Mouse (Mus musculus) layer of hippocampus, postnatal 36 days (tissue): ENCODE measurements around the gene Dnah17. TPM values are rescaled to one million over a fixed set of nuclear protein-coding genes. Genes with fewer than 3 reads are reported as not detected.

Source experiments
- DNase-seq, 2 experiments: peaks; one replicate each; pipeline ENCODE4 v3.0.0; 2022
- total RNA-seq, 2 experiments: library from RNA; stranded (reverse); gene quantifications; 2 replicates each; pipeline ENCODE4 v1.2.3; 2021

Dnah17 gene
- total RNA-seq, 2 experiments from 2014 or later: 0.03 to 0.07 TPM

GRCm38 (mm10) chr11:118018328-118018727 is 112.1 kb downstream of the Dnah17 start:
- no peak for DNase-seq

- DNase-seq: no peak
Observed at GRCm38 (mm10) chr11:118015381-118016145, 114.9 kb downstream of the Dnah17 start.

- no peak for DNase-seq
Observed at GRCm38 (mm10) chr11:118014391-118014995, 115.9 kb downstream of the Dnah17 start.

DNA sequence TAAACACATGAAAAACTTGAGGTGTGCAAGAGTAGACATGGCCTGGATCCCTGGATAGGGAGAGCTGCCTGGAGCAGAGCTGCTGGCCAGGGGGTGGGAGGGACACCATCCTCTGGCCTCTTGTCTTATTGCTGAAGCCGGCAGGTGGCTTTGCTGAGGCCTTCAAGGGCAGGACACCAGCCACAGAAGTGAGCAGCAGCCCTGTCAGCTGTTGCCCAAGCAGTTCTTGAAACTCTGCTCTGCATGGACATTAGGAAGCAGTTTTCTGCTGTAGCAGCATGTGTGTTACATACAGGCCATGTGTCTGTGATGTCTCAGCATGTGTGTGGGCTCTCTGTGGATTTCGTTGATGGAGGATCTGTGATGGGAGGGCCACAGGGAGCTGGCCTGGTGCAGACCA is 117.1 kb downstream of the Dnah17 start:
- DNase-seq: no peak

DNA sequence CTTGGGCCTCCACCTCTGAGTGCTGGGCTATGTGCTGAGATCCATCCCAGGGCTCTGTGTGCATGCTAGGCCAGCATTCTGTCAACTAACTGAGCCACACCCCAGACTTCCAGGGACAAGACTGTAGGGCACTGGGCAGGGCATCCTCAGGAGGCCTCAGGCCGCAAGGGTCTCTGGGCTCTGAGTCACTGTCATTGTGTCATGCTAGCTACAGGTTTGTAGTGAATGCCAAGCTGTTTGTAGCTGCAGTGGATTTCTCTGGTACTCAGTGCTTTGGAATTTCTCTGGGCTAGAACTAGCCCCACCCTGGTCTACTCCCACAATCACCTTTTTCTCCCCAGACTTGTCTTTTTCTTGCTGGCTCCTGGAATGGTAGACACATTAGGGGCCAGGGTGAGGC is 117.8 kb downstream of the Dnah17 start:
- DNase-seq: no peak

DNA sequence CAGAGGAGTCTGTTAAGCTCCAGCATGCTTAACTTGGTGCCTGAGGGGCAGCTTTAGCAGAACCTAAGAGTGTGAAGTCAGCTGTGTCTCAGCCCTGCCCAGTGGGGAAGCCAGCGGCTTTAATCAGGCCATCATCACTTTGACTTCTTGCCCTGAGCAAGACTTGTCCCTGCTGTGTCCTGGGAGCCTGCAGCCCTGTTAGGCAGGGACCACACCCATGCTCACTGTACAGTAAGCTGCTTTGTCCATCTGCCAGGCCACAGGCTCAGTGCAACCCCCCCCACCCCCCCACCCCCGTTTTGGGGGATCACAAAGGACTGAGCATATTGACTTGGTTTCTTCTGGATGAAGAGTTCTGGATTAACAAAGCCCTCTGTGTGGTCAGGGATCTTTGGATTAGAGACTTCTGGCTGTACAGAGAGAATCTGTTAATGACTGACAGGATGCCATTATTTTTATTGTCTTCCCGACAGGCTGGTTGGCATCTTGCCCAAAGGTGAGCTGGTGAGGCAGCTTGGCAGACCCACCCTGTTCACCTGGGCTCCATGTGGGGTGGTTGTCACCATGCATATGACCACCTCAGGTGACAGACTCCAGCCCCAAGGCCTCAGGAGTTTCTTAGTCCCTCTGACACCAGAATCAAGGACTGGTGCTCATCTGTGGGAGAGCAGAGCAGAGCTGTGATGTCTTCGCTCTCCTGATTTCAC is 120.4 kb downstream of the Dnah17 start:
- DNase-seq: no peak

DNA sequence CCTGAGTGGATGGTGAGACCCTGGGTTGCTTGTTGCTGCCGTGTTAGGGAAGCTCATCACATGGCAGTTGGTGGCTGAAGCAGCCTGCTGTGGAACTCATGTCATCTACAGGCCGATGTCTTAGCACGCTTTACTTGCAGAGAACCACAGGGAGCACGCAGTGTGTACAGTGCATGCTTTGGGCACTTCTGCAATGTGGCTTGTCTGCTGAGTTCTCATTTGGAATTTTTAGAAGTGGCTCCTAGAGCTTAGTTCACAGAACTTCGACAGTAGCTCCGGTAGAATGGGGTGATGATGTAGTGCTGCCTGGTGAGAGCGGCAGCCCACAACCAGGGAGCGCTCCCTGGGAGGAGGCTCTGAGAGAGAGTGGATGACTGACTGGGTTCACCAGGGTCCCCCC is 121.6 kb downstream of the Dnah17 start:
- DNase-seq: no peak

DNA sequence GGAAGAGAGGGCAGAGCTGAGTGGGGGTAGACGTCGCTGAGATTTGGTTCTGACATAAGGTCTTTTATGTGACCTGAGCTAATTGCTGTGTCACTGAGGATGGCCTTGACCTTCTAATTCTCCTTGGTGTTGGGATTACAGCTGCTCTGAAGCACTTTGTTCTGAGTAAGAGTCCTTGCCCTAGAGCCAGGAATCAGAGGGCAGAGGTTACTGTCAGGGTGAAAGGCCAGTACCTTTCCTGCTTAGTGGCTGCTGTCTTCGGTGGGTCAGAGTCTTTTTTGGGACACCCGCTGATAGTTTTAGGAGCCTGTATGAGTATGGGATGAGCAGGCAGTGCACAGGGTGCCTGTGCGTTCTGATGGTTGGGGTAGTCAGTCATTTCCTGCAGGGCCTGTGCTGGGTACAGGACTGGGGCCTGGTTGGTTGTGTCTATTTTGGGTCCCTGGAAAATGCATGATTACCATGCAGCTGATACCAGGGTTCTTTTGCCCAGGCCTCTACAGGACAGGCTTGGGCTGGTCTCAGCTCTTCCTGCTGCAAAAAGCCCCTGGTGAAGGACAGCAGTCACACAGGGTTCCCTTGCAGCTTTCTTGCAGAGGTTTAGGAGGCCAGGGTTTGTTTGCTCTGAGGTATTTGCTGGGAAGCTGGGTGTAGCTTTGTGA is 122.2 kb downstream of the Dnah17 start:
- DNase-seq: no peak

DNA sequence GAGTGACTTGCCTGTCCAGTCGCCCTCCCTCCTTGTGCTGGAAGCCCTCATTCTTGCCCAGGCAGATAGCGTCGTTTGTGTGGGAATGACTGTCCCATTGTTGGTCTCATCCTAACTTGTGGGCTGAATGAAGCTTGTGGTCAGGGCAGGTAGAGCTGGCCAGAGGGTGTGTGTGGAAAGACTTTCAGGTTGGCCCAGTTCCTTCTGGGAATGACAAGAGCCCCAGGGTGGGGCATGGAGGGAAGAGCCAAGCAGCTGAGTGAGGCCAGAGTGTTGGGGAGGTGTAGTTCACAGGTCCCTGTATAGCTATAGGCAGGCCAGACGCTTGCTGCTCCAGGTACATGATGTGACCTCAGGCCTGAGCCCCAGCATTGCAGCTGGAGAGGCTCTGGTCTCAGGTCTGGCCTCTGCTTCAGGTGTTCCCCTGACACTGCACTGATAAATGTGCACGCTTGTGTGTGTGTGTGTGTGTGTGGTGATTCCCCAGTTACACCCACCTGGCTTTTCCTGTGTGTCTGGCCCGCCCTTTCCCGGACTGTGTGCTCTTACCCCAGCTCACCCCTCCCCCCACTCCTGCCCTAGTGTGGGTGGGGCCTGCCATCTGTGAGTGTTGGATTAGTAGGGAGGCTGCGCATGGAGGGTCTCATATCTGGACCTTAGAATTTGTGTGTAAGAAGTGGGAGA is 122.8 kb downstream of the Dnah17 start:
- no peak for DNase-seq

- no peak for DNase-seq
Observed at GRCm38 (mm10) chr11:118004217-118004616, 126.2 kb downstream of the Dnah17 start.

- no peak for DNase-seq
Observed at GRCm38 (mm10) chr11:118003718-118004117, 126.7 kb downstream of the Dnah17 start.

DNA sequence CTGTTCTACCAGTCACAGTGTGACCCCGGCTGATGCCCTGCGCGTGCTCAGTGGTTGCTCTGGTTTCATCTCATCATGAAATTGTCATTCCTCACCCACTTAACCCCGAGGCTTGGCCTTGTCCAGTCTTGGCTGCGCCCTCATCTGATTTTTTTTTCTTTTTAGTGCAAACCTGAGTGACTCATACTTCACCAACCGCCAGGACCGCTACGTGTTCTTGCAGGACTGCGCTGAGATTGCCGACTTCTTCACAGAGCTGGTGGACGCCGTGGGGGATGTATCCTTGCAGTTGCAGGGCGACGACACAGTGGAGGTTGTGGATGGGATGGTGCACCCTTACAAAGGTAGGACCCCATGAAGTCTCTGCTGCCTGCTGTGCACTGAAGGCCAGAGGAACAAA is 127.3 kb downstream of the Dnah17 start:
- no peak for DNase-seq

DNA sequence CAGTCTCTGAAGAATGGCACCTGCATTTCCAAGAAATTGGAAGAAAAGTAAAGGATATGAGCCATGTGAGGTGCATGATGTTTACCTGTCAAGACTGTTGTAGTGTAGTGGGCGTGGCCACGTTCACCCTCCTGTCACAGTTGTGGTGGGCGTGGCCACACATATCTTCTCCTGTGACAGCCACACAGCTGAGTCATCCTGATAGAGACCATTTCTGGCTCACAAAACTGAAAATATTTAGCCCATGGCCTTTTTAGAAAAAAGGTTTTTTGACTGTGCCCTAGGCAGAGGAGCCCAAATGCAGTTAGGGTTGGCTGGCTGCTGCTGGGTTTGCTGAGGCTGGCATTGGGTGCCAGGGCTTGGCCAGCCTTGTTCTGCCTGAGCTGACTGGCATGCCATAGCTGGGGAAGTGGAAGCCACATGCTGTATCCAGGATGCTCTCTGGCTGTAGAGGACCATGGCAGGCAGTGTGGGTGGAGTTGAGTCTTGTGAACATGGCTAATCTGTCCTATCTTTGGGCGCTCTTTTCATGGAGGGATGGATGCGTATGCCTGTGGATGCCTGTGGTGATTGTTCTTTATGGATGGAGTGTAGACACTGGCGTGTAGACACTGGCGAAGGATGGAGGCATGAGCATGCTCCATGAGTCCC is 129.7 kb downstream of the Dnah17 start:
- no peak for DNase-seq

GRCm38 (mm10) chr11:118000083-118000482 is 130.4 kb downstream of the Dnah17 start:
- no peak for DNase-seq

- DNase-seq: no peak
Observed at GRCm38 (mm10) chr11:117999260-117999934, 131.0 kb downstream of the Dnah17 start.

GRCm38 (mm10) chr11:117998356-117998755 is 132.1 kb downstream of the Dnah17 start:
- DNase-seq: no peak

- DNase-seq: no peak
Observed at GRCm38 (mm10) chr11:117997085-117997484, 133.3 kb downstream of the Dnah17 start.

DNA sequence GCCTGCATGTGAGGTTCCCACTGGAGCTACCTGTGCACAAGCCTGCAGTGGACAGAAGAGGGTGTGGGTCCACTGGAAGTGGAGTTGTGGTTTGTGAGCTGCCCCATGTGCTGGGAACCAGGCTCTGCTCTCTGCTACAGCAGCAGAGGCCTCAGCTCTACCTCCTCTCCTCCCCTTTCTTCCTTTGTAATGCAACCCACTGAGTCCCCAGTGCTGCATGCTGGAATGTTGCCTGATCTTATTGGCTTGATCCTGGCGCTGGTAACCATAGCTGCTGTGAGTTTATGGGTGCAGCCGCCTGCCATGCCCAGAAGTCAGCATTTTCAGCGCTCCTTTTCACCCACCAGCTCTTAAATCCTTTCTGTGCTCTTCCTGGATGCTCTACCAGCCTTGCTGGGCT is 134.4 kb downstream of the Dnah17 start:
- no peak for DNase-seq

DNA sequence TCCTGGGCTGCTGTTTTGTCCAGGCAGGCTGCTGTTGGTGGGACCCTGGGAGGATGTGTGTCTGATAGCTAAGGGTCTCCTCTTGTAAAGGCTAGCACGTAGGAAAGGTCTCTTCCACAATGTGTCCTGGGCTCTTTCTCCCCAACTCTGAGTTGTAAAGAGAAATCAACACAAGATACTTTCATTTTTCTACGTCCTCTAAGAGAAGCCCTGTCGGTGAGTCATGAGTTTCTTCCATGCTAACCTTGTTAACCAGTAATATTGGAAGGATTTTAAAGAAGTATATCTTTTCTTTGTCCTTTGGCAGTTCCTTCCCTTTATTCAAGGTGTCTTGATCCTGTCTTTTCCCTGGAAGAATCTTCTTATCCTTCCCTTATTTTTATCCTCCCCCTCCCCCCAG is 134.8 kb downstream of the Dnah17 start:
- DNase-seq: no peak

- no peak for DNase-seq
Observed at GRCm38 (mm10) chr11:117995255-117995654, 135.2 kb downstream of the Dnah17 start.
